Mouse (Mus musculus): ENCODE measurements at regions not wholly inside any gene's neighbourhood (a gene's known extent, or its start where the extent isn't known, plus 50 kb on each side); places are given as distances from the start of the nearest gene placed in this dataset.

- H3K9me3 ChIP-seq (replicated peaks; ENCODE audit: control insufficient read depth, insufficient read depth, low read length, poor library complexity, severe bottlenecking): no peaks in the 10 kb centered on the region
- TF ChIP-seq CTCF (IDR thresholded peaks at IDR 0.05; ENCODE audit: low read depth, low read length): no peak
- peak; percentile 69; the same call in 1 of the 2 replicates for TF ChIP-seq EP300 (IDR thresholded peaks at IDR 0.05; ENCODE audit: insufficient read depth, low read depth, low read length)
- no peak for TF ChIP-seq POLR2A (IDR thresholded peaks at IDR 0.05; ENCODE audit: insufficient read depth, low read length)
- no peak overlapping the region for H3K9ac ChIP-seq (ENCODE audit: low read depth, poor library complexity, severe bottlenecking)
- no peaks in the 10 kb centered on the region for H3K27me3 ChIP-seq (ENCODE audit: control insufficient read depth, insufficient read depth, low read length, poor library complexity, severe bottlenecking)
- H3K4me1 ChIP-seq (ENCODE audit: control insufficient read depth, insufficient read depth, low read length): no peaks in the 10 kb centered on the region
- no peaks in the 10 kb centered on the region for H3K36me3 ChIP-seq (ENCODE audit: control insufficient read depth, insufficient read depth, low read length, poor library complexity, severe bottlenecking)
- H3K4me3 ChIP-seq (ENCODE audit: low read depth, low read length): no peak overlapping the region
- H3K27ac ChIP-seq (ENCODE audit: insufficient read depth, low read length): no peak overlapping the region
Observed at GRCm38 (mm10) chr1:179863420-179863819, 59.9 kb upstream of the Ahctf1 start.

- no peak for TF ChIP-seq CTCF (IDR thresholded peaks at IDR 0.05; ENCODE audit: low read depth, low read length)
- TF ChIP-seq POLR2A (IDR thresholded peaks at IDR 0.05; ENCODE audit: insufficient read depth, low read length): no peak
- no peak for TF ChIP-seq EP300 (IDR thresholded peaks at IDR 0.05; ENCODE audit: insufficient read depth, low read depth, low read length)
- H3K27ac ChIP-seq (ENCODE audit: insufficient read depth, low read length): no peak overlapping the region
- H3K4me3 ChIP-seq (ENCODE audit: low read depth, low read length): no peak overlapping the region
- no peak overlapping the region for H3K9ac ChIP-seq (ENCODE audit: low read depth, poor library complexity, severe bottlenecking)
- H3K27me3 ChIP-seq (ENCODE audit: control insufficient read depth, insufficient read depth, low read length, poor library complexity, severe bottlenecking): no peaks in the 10 kb centered on the region
- no peaks in the 10 kb centered on the region for H3K4me1 ChIP-seq (ENCODE audit: control insufficient read depth, insufficient read depth, low read length)
- no peaks in the 10 kb centered on the region for H3K36me3 ChIP-seq (ENCODE audit: control insufficient read depth, insufficient read depth, low read length, poor library complexity, severe bottlenecking)
- H3K9me3 ChIP-seq (replicated peaks; ENCODE audit: control insufficient read depth, insufficient read depth, low read length, poor library complexity, severe bottlenecking): no peaks in the 10 kb centered on the region
Observed at GRCm38 (mm10) chr1:179862941-179863340, 59.5 kb upstream of the Ahctf1 start.

DNA sequence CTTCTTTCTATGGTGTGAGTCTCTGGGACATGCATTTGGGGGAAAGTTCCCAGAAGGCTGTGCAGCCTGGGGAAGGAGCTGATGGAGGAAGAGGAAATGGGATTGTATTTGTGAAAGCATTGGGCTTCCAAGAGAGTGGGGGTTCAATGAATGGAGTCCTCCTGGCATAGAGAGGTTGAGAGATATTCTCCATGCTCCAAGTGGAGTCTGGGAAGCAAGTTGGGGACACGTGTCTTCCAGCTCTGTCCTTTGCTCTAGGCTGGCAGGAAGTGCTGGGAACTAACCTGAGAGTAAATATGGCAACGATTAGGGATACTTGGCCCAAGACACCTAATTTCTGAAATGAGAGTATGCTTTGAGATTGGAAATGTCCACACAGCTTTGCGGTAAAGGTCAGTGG lies 58.3 kb upstream of the Ahctf1 start:
- Histone ChIP-seq H3K9me3 (replicated peaks; ENCODE audit: control insufficient read depth, insufficient read depth, low read length, poor library complexity, severe bottlenecking) (no peaks in the 10 kb centered on the region), H3K4me3 (ENCODE audit: low read depth, low read length) (no peak overlapping the region)

DNA sequence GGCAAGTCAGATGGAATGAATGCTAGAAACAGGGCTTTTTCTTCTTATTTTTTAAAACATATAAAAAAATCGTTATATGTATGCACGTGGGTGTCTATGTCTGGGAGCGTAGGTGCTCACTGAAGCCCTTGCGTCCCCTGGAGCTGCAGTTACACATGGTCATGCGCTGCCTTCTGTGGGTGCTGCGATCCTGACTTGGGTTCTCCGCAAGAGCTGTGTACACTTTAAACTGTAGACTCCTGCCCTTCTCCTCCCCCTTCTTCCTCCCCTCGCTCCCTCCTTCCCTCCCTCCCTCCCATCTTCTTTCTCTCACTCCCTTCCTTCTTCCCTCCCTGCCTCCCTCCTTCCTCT lies 56.0 kb upstream of the Ahctf1 start:
- Histone ChIP-seq H3K9me3 (replicated peaks; ENCODE audit: control insufficient read depth, insufficient read depth, low read length, poor library complexity, severe bottlenecking) (no peaks in the 10 kb centered on the region), H3K27me3 (ENCODE audit: control insufficient read depth, insufficient read depth, low read length, poor library complexity, severe bottlenecking) (no peaks in the 10 kb centered on the region), H3K9ac (ENCODE audit: low read depth, poor library complexity, severe bottlenecking) (no peak overlapping the region), H3K36me3 (ENCODE audit: control insufficient read depth, insufficient read depth, low read length, poor library complexity, severe bottlenecking) (no peaks in the 10 kb centered on the region), H3K4me3 (ENCODE audit: low read depth, low read length) (no peak overlapping the region), H3K27ac (ENCODE audit: insufficient read depth, low read length) (no peak overlapping the region), H3K4me1 (ENCODE audit: control insufficient read depth, insufficient read depth, low read length) (no peaks in the 10 kb centered on the region)
- TF ChIP-seq CTCF (IDR thresholded peaks at IDR 0.05; ENCODE audit: low read depth, low read length): no peak
- no peak for TF ChIP-seq POLR2A (IDR thresholded peaks at IDR 0.05; ENCODE audit: insufficient read depth, low read length)
- no peak for TF ChIP-seq EP300 (IDR thresholded peaks at IDR 0.05; ENCODE audit: insufficient read depth, low read depth, low read length)

More for the DNA sequence above, 58.3 kb upstream of the Ahctf1 start:
- Histone ChIP-seq H3K27ac (ENCODE audit: insufficient read depth, low read length) (no peak overlapping the region), H3K27me3 (ENCODE audit: control insufficient read depth, insufficient read depth, low read length, poor library complexity, severe bottlenecking) (no peaks in the 10 kb centered on the region), H3K36me3 (ENCODE audit: control insufficient read depth, insufficient read depth, low read length, poor library complexity, severe bottlenecking) (no peaks in the 10 kb centered on the region), H3K4me1 (ENCODE audit: control insufficient read depth, insufficient read depth, low read length) (no peaks in the 10 kb centered on the region), H3K9ac (ENCODE audit: low read depth, poor library complexity, severe bottlenecking) (no peak overlapping the region)
- TF ChIP-seq EP300 (IDR thresholded peaks at IDR 0.05; ENCODE audit: insufficient read depth, low read depth, low read length) (no peak), CTCF (IDR thresholded peaks at IDR 0.05; ENCODE audit: low read depth, low read length) (no peak)

DNA sequence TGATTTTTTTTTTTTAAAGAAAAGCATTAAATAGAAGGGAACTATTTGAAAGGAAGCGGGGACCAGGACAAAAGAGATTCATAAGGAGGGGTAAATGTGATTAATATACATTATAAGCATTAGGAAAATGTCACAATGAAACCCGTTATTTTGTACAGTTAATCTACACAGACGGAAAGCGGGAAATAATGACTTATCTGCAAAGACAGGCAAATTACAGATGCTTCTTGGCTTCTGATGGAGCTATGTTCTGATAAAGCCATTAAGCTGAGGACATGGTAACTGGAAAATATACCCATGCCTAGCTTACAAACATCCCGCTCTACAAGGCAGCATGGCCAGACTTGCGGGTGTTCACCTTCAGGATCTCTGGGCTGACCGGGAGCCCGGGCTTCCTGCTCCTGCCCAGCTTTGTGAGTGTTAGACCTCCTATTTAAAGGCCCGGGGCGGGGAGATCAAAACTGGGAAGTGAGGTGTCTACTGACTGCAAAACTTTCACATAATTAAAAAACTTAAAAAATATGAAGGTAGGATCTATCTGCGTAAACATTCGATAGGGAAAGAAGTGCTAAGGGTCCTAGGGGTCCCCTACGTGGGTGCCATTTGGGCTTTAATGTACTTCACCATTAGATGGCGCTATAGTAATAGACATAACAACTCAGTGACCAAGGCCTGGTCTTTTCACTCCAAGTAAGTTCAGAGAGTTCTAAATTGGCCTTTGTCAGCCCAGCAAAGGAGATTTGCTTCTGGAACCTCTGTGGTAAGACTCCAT lies 55.5 kb upstream of the Ahctf1 start:
- Histone ChIP-seq H3K4me1 (ENCODE audit: control insufficient read depth, insufficient read depth, low read length) (no peaks in the 10 kb centered on the region), H3K27me3 (ENCODE audit: control insufficient read depth, insufficient read depth, low read length, poor library complexity, severe bottlenecking) (no peaks in the 10 kb centered on the region), H3K36me3 (ENCODE audit: control insufficient read depth, insufficient read depth, low read length, poor library complexity, severe bottlenecking) (no peaks in the 10 kb centered on the region), H3K9ac (ENCODE audit: low read depth, poor library complexity, severe bottlenecking) (no peak overlapping the region), H3K4me3 (ENCODE audit: low read depth, low read length) (no peak overlapping the region), H3K27ac (ENCODE audit: insufficient read depth, low read length) (no peak overlapping the region), H3K9me3 (replicated peaks; ENCODE audit: control insufficient read depth, insufficient read depth, low read length, poor library complexity, severe bottlenecking) (no peaks in the 10 kb centered on the region)
- TF ChIP-seq EP300 (IDR thresholded peaks at IDR 0.05; ENCODE audit: insufficient read depth, low read depth, low read length) (no peak), CTCF (IDR thresholded peaks at IDR 0.05; ENCODE audit: low read depth, low read length) (no peak), POLR2A (IDR thresholded peaks at IDR 0.05; ENCODE audit: insufficient read depth, low read length) (no peak)

DNA sequence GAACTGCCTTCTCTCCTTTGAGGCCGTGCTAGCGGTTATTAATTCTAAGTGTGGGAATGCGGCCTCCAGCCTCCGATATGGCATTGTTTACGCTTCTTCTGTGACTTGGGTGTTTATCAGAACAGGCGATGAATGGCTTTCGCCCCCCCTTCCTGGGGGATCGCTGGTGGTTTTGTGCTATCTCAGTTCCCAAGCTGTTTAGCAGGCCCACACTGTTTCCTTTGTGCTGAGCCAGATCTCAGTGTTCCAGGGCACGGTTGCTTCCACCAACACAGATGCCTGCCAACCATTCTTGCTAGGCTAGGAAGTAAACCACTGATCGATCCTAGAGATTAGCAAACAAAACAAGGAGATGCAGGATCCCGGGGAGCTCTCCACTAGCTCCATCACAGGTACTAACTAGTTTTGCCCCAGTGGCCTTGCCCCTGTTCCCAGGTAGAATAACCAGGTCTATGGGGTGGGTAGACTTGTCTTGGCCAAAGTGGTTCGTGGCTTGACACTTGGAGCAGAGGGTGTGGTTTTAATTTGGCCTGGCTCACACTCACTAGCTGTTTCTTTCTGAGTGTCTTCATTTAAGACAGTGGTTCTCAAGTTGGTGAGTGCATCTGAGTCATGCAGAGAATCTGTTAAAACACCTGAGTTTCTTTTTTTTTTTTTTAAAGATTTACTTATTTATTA lies 50.9 kb upstream of the Ahctf1 start:
- Histone ChIP-seq H3K27ac (ENCODE audit: insufficient read depth, low read length) (no peak overlapping the region), H3K9ac (ENCODE audit: low read depth, poor library complexity, severe bottlenecking) (no peak overlapping the region), H3K4me1 (ENCODE audit: control insufficient read depth, insufficient read depth, low read length) (no peaks in the 10 kb centered on the region), H3K4me3 (ENCODE audit: low read depth, low read length) (no peak overlapping the region), H3K9me3 (replicated peaks; ENCODE audit: control insufficient read depth, insufficient read depth, low read length, poor library complexity, severe bottlenecking) (no peaks in the 10 kb centered on the region), H3K27me3 (ENCODE audit: control insufficient read depth, insufficient read depth, low read length, poor library complexity, severe bottlenecking) (no peaks in the 10 kb centered on the region), H3K36me3 (ENCODE audit: control insufficient read depth, insufficient read depth, low read length, poor library complexity, severe bottlenecking) (no peaks in the 10 kb centered on the region)
- TF ChIP-seq CTCF (IDR thresholded peaks at IDR 0.05; ENCODE audit: low read depth, low read length): no peak
- no peak for TF ChIP-seq EP300 (IDR thresholded peaks at IDR 0.05; ENCODE audit: insufficient read depth, low read depth, low read length)
- TF ChIP-seq POLR2A (IDR thresholded peaks at IDR 0.05; ENCODE audit: insufficient read depth, low read length): no peak
